Mouse (Mus musculus) ovary, postnatal 14 days (tissue): ENCODE data around the gene Gm42791.

Source experiments
- DNase-seq: peaks from one replicate; pipeline ENCODE4 v3.0.0; 2022; ENCODE audit warnings: low spot score

Gm42791 gene

DNA sequence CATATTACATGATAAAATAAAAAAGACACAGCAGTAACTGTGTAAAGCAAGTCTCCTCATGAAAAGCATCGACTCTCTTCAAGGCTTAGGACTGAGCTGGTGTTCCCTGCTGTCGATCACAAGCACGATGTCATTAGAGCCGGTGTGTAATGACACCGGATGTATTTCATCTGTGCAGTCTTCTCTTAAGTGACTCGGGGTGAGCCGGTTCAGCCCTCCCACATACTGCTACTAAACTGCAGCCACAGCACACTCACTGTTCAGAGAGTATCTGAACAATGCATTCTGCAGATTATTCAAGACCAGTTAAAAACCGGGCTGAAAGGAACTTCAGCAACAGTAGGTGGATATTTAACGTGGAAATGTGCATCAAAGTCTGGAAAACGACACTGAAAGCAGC lies 71.5 kb downstream of the Gm42791 start:
- no peak for DNase-seq

DNA sequence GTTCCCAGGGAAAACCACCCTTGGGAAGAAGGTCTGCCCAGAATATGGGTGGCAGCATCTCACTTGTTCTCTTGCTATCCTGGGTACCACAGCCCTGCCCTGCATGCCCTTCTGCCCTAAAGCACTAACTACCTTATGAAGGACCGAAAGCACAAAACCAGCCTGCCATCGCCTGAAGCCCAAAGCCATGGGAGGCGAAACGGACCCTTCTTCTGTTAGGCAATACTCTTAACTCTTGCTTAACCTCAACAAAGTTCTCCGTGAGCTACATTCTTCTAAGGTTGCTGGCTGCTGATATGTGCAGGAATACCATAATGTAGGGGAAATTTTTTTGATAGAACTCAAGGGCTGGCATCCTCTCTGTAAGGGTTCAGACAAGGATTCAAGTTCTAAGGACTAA lies 72.2 kb downstream of the Gm42791 start:
- DNase-seq = no peak

DNA sequence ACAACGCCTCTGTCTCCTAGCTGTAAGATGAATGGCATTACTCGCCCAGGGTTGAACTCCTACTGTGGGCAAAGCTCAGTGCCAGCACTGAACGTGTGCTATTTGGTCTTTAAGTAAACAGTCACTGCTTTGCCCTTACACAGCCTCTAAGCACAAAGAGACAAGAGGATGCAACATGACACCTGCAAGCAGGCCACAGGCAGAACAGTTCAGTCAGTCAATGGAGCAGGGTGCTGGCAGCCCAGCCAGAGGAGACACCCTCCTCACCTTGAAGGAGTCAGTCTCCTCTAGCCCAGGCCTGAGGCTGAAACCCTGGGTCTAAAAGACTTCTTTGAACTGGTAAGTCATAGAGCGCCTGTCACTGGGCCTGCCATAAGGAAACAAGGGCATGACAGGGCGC lies 76.9 kb downstream of the Gm42791 start:
- no peak for DNase-seq

DNA sequence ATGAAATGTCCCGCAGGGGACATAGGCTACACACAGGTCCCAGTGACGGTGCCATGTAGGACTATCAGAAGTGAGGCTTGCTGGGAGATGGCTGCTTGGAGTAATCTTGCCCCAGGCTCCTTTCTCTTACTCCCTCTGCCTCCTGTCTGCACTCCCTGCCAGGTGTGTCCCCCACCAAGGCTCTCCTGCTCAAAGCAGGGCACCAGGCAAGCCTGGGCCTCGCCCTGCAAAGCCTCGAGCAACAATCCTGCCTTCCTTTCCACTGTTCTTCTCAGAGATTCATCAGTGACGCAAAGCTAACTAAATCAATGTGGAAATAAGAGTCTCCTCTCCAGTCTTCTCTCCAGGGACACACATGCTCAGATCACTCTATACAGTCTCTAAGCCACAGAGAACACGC lies 78.2 kb downstream of the Gm42791 start:
- DNase-seq = no peak

DNA sequence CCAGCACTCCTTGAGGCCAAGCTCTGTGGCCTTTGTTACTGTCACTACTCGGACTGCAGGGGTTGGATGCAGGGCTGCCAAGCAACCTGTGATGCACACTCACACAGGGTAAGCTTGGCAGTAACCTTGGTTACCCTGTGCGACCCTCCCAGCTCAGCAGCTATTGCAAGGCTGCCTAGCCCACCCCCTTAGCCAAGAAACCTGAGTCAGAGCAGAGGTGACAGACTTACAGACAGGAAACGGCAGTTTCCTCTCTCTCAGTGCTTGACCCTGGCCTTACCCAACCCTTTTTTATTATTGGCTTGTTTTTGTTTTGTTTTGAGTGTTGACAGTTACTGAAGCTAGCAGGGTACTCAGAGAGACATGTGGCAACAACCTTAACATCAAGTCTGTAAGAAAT lies 82.7 kb downstream of the Gm42791 start:
- DNase-seq = no peak

DNA sequence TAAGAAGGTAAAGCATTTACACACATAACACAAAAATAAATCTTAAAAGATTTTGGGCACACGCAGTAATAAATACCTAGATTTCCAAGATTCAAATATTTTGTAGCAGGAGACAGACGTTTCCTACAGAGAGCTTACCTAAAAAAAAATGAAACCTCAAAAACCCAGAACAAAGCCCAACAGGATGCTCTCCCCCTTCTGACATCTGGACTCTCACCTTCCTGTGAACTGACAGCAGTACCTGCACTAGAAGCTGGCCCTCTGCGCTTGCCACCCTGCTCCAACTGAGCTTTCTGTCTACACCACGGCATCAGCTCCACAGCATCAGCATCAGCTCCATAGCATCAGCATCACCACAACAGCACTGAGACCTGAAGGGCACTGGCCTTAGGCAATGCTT lies 84.9 kb downstream of the Gm42791 start:
- DNase-seq = no peak

DNA sequence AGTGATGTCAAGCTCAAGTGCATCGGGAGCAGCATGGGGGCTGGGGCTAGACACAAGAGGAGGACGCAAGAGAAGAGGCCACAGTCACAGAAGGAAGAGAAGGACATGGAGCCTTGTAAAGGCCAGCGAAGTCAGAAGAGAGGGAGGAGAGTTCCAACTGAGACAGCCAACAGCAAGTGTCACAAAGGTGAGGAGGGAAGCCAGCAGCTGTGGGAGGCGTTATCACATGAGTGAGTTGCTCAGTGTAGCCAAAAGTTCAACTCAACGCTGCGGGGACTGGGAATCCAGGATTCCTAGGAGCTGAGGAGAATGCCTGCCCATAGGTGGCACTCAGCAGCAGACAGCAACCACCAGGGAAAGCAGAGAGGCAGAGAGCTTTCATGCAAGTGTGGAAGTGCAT lies 85.5 kb downstream of the Gm42791 start:
- DNase-seq = peak; percentile 20

DNA sequence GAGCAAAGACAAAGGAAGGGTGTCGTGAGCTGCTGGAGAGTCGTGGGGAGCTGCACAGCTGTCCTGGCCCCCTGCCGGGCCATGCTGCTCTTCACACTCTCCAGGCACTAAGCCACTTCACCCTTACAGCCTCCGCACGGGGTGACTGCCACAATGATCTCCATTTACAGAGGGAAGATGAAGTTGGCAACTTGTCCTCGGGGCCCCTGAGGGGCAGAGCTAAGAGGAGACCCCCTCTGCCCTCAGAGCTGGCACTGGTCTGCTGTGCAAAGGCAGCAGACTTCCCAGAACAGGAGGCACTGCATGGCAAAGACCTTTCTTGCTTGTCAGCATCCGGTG lies 85.9 kb downstream of the Gm42791 start:
- no peak for DNase-seq

DNA sequence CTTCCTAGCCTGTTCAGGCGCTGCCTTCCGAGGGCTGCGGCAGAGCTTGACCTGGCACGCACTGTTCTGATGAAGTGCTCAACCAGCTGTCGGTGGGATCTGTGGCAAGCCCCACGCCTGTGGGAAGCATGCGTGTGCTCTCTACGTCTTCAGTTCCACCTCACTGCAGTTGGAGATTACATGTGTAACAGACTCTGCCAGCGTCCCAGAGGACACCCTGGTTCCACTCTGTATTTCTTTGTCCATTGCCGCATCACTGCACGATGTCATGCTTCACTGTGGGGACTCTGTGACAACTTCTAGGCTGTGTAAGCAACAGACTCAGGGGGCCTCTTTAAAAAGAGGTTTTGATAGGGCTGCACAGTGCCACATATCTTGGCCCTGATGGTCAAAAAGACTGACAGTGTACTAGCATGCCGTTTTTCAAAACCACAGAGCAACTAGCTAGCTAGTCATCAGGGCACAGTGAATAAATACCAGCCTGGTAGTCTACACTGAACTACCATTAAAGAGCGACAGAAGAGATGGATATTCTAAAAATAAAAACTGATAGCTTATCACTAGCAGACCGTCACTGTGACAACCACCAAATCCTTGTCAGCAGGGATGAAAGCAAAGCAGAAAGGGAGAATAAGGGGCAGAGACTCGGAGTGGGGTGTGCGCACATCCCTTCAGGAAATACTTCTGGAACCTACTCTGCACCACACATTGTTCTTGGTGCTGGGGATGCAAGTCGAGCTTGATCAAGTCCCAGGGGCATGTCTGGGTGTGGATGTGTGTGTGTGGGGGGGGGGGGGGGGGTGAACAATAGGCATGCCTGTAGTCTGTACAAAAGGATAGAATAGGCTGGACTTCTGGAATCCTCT lies 86.5 kb downstream of the Gm42791 start:
- no peak for DNase-seq

DNA sequence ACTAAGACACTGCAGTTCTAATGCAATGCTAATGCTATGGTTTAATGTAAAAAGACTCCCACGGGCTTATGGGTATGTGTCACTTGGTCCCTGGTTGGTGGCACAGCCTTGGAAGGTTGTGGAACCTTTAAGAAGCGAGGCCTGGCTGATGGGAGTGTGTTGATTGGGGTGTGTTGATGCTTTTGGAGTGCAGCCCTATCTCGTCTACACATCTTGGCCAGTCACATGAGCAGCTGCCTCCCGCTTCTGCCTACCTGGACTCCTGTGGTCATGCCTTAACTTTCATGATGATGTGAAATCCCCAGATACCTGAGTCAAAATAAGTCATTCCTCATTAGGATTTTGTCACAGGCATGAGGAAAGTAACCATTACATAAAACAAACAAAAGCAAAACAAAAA lies 88.6 kb downstream of the Gm42791 start:
- DNase-seq = no peak

DNA sequence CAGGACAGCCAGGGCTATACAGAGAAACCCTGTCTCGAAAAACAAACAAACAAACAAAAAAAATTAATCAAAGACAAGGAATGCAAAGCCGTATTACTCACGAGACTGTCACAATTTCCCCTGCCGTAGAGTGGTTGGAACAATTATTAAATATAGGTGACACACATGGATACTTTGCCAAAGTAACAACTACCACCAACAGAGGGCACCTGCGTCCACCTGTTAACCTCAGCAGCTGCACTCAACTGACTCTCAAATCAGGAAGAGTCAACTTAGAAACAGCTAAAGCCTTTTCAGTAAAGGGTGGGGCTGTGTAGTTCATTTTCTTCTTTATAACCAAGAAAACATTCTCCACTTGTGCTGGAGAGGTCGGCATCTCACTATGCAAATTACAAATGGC lies 90.1 kb downstream of the Gm42791 start:
- DNase-seq = no peak

DNA sequence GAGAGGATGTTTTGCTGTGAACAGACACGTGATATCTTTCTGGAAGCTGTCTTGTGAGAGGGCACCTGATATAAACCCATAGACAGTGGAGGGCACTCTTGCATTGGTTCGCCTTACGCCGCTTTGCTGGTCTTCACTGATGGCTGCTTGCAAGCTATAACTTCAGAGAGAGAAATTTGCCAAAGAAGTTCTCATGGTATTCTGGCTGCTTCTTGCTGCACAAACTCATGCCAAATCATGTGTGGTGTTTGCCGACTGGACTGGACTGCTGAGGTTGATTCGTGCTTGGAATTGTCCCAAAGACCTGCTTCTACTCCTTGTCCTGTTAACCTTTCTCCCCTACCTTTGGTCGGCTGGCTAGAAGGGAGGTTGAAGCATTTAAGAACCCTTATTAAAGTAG lies 95.6 kb downstream of the Gm42791 start:
- no peak for DNase-seq

DNA sequence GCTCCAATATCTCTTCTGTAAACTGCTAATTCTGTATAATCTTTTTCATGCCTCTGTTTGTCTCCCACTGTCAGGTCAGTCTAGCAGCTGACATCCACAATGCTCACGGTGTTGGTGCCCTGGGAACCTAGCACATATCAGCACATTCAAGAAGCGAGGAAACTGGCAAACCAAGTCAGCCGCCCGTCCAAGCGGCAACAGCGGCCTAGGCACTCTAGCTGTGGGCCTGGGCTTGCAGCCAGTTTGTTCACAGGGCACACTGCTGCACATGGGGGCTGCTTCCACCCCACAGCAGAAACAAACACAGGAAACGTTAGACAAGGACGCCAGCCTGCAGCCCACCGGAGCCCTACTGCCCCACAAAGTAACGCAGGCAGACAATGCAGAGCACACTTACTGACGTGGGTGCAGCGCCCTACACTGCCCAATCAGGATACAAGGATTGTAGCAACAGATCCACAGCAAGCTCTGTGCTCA lies 97.0 kb downstream of the Gm42791 start:
- DNase-seq = no peak

DNA sequence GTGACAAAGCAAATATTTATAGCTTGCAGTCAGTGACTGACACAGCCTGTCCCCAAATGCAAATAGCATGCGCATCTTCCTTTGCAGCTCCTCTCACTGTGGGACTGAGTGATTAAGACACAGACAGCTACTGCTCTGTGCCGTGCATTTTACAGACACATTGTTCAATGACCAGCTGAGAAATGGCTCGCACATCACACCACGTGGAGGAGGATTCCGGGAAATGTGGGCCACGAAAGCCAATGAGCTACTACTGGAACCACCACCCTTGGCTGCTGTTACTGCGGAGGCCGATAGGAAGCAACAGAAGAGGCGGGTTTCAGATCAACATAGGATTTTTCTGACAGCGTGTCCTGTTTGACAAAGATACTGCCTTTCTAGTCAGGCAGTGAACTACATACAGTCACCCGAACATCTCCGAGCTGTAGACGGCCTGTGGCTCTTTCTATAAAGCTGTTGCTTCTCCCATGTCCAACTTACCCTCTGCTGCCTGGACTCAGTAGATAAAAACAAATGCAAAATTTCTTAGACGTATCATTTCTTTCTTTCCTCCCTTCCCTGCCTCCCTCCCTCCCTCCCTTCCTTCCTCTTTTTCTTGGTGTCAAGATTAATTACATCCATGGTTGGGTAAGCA lies 97.8 kb downstream of the Gm42791 start:
- DNase-seq = no peak

DNA sequence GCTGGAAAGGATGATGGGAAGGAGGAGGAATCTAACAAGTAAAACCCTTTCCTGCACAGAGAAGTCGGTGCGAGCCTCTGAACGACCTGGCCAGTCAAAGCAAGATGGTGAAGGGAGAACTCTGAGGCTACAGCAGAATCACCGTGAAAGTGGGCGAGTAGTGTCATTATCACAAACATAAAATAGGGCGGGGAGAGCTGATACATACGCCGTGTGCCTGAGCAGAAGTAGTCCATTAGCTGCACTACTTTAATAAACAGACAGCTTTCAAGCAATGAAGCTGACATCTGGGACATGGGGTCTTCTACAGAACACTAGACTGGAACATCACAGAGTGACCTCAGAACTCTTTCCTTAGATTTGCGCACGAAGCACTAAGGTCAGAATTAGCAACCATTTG lies 98.4 kb downstream of the Gm42791 start:
- no peak for DNase-seq

DNA sequence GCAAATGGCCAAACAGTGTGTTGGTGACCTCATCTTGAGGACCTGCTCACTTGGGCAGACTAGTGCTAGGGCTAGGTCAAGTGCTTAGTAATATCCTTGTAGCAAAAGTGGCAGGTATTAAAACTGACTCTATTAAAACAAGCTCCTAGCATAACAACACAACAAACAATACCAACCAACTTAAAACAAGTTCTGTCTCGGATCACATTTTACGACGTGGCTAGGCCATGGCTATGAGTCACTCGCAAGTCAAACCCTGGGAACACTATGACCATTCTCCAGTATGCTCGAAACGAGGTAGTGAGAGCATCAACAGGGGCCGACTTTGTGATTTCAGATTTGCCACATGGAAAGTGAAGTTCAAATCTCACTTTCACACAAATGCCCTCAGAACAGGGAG lies 99.1 kb downstream of the Gm42791 start:
- no peak for DNase-seq

DNA sequence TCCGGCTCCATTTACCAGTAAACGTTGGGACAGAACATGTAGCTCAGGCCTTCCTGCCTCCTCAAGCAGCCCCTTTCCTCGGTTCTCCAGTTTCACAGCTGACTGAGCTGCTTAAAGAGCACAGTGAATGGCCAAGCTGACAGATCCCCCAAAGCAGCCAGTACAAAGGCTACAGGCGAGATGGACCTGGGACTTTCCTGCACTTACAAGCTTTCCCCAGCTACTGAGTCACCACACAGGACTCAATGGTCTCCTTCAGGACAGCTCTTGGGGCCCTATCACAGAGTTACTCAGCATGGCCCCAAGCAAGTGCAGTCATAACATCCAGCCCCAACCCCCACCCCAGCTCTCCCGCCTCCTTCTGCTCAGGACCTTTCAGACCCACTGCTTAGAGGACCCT lies 99.9 kb downstream of the Gm42791 start:
- DNase-seq = no peak

DNA sequence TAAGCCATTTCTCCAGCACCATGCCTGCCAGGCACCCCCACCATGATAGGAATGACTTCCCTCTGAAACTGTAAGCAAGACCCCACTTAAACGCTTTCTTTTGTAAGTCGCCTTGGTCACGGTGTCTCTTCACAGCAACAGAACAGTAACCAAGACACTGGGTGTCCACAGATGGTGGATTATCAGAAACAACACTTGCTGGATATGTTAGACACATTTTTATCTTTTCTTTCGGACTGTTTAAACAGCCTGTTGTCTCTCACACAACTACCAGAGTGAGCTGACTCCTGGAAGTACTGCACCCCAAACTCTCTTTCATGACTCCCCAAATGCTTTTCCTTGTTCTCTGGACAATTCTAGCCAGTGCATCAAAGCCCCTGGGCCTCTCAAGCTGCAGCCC lies 104.7 kb downstream of the Gm42791 start:
- DNase-seq = no peak

DNA sequence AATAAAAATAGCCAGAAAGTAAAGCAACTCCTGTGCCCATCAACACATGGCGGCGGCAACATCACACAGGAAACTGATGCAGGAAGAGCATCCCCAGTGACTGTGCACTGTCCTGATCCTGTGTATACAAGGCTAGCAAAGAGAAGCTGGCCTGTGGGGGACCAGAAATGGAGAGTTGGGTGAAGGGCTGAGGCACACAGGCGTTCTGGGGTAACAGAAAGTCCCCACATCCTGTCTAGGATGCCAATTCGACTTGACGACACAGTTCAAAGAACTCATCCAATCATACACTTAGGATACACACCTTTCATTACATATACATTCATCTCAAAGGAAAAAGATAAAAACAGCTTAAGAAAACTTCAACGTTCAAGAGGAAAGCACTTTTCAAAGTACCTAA lies 106.9 kb downstream of the Gm42791 start:
- DNase-seq = no peak

DNA sequence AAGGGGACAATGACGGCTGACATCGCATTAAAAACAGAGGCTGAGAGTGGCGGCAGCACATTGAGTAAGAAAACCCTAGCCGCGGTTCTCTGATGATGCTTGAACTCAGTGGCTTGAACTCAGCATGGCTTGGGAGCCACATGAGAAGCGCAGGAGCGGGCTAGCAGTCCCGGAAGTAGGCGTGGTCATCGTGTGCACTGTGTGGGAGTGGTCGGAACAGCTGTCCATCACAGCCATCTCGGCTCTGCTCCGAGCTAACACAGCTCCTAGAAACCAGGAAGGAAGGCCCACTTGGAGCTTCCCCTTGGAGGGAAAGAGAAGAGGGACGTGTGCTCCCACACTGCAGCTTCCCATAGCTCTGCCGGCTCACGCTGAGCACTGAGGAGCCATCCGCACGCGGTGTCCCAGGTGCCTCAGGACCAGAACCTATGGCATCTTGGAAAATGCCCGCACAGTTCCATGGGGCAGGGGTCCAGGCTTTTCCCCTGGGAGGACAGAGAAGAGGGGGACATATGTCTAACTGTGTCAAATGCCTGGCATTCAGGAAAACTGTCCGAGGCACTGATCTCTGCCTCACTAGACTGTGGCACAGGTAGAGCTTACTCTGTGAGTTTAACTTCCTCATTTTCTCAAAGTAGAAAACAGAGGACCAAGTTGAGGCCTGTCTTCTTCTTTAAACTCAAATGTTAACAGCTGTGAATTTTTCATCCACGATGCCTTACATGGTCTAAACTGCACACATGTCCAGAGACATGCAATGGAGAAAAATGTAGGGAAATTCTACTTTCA lies 108.9 kb downstream of the Gm42791 start:
- DNase-seq = no peak

DNA sequence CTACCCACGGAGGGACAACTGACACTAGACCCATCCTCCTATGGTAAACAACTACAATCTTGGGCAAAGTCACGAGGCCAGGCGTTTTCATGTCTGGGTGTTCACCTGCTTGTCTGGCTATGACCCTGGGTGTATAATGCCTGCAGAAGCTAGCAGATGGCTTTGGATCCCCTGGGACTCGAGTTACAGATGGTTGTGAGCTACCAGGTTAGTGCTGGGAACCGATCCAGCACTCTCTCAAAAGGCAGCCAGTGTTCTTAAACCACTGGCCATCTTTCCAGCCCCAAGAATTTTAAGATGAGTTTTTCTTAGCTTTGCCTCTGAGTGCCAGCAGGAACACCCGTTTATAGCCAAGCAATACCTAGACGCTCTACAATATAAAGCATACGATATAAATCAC lies 111.3 kb downstream of the Gm42791 start:
- DNase-seq = no peak

DNA sequence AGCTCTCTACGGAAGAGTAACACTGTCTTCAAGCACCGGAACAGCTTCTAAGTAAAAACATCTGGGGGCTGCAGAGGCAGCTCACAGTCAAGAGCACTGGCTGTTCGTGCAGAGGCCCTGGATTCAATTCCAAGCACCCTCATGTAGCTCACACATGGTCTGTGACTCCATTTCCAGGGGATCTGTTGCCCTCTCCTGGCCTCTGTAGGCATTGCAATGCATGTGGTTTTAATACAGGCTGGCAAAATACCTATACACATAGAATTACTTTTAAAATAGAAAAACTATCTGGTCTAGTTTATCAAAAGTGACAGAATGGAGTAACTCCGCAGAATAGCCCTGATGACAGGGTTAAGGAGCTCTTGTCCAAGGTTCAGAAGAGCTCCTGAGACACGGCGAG lies 115.7 kb downstream of the Gm42791 start:
- no peak for DNase-seq

DNA sequence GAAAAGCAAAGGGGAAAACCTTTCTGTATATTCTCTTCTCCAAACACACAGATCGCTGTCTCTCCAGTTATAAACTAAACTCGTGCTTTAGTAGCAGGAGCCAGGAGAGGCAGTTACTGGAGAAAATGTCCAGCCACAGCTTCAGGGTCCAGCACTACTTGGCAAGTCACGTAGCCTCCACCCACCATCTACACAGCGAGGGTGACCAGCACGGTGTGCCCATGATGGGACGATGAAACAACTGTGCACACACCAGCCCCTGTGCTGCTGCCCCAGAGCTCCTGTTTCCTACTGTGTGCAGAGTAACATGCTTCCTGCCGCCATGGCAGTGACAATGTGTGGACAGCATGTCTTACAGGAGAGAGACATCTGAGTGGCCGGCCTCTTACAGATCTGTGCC lies 121.8 kb downstream of the Gm42791 start:
- no peak for DNase-seq
